Mouse (Mus musculus) layer of hippocampus, adult 9-11 months (tissue): ENCODE measurements around the gene Gm42742.

Experiments
- DNase-seq: peaks from one replicate; pipeline ENCODE4 v3.0.0; 2022

The Gm42742 gene

DNA sequence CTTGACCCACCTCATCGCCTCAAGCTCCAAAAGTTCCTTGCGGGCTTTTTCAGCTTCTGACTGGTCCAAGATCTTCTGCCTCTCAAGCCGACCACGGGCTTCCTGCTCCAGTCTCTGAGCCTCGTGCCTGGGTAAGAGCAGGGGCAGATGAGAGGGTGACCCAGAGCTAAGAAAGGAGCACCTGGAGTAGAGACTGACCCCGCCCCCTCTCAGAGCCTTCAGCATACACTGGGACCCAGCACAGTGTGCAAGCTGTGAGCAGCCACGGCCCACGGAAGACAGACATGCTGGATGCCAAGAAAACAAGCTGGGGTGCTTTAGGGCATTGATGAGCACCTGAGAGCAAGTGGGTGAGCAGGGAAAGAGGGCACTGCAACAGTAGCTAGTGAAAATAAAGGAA lies 32.1 kb downstream of the Gm42742 start:
- no peak for DNase-seq

DNA sequence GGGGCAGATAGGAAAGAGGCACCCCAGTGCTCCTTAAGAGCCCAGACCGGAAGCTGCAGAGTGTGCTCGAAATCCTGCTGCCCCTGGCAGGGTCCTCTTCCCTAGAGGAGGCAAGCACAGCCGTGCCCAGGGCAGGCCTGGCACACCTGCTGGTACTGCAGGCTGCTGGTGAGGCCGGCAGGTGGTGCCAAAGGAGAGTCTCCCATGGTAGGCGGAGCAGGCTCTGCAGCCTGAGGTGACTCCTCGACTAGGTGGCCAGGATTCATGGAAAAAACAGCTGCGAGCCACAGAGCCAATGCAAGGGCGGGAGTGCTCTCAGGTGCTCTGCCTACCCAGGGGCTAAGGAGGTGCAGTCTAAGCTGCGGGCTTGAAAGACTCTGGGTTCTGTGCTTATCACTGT lies 34.6 kb downstream of the Gm42742 start:
- peak; percentile 39 for DNase-seq

GRCm38 (mm10) chr7:126984667-126985444 lies 36.0 kb downstream of the Gm42742 start:
- DNase-seq: no peak

- DNase-seq: no peak
Observed at GRCm38 (mm10) chr7:126983113-126983512, 37.8 kb downstream of the Gm42742 start.

- DNase-seq: no peak
Observed at GRCm38 (mm10) chr7:126982054-126982453, 38.8 kb downstream of the Gm42742 start.

DNA sequence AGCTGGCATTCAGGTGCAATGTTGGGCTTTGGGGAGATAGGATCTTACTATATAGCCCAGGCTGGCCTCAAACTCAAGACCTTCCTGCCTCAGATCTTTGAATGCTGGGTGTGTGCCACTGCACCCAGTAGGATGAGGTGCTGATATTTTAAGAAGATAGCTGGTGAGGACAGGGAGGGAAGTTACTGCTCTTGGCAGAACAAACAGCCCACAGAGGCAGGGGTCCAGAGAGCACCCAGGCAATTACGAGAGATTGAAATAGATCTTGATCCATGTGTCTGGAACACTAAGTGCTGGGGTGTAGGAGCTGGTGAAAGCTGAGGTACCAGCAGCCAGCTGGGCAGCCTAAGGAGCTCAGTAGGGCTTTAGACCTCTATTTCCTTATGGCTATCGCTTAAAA lies 39.3 kb downstream of the Gm42742 start:
- DNase-seq: no peak

DNA sequence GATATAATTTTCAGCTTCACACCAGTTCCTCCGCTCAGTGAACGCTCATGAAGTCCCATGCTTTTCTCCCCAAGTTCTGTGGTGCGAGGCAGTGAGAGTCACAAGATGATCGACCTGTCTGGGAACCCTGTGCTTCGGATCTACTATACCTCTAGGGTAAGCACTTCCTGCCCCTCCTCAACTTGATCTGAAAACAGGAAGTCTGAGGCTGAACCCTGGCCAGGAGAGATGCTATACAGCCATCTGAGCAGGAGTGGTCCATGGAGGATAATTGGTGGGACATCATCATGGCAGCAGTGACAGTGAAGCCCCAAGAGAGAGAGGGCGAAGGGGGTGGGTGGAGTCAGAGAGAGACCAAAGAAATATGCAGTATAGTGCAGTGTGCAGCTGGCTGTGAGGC lies 42.1 kb downstream of the Gm42742 start:
- DNase-seq: no peak

DNA sequence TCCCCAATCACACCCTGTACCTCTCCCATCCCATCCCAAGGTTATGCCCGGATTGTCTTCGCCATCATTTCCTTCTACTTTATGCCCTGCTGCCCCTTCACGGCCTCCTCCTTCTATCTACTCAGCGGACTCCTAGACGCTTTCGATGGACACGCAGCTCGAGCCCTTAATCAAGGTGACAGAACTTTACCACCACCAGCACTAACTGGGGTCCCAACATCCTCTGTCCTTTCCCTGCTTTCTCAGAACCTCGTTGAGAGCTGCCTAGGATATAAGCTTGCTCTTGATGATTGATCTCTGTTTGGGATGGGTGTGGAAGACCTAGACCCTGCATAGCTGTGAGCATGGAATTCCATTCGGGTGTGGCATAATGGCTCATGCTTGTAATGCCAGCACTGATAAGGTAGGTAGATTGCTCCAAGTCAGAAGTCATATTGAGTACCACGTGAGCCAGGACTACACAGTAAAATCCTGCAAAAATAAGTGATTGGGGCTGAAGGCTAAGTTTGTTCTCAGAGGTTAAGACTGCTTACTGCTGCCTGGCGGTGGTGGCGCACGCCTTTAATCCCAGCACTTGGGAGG lies 43.9 kb downstream of the Gm42742 start:
- DNase-seq: no peak

DNA sequence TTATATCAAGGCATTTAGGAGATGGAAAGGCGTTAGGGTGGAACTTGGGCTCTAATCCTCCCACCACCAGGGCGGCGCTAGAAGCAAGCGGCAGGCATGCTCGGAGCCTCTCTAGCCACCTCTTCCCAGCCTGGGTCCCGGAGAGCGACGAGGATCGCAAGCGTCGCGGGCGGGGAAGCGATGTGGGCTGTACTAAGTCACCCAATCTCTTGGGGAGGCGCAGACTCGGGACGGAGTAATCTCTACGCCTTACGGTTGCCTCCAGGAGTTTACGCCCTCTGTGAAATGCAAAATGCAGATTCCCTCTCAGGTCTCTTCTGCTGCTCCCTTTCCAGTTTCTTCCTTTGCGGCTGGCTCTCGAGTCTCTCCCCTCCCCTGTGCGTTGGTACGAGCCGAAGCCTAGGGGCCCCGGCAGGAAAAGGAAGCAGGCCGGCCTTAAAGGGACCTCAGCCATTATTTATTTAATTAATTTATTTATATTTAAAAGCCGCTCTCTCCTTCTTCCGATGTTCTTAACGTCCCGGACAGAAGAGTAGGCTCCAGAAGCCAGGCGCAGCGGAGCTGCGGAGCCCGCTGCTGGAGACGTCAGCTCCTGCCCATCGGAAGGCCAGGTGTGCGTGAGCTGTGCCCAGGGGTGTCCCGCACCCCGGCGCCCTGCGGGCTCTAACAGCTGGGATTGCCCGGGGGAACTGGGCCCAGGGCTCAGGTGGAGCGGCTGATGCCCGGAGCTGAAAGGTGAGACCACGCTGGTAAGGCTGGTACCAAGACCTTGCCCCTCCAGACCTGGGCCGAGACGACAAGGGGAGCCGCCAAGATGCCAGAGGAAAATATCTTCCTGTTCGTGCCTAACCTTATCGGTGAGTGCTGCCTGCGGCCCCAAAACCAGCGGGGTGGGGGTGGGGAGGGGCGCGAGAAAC lies 44.7 kb downstream of the Gm42742 start, which contains the start of gene Cdiptos:
TSS of gene Cdiptos (minus strand) at position 149 of the 917 bp plus-strand sequence.
- DNase-seq: peak; percentile 96

DNA sequence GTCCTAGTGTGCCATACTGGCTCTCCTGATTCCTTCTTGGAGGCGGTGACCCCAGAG lies 45.2 kb downstream of the Gm42742 start, which contains the start of gene Cdipt:
TSS of gene Cdipt (plus strand) at position 22 of the 57 bp plus-strand sequence.
- no peak for DNase-seq

DNA sequence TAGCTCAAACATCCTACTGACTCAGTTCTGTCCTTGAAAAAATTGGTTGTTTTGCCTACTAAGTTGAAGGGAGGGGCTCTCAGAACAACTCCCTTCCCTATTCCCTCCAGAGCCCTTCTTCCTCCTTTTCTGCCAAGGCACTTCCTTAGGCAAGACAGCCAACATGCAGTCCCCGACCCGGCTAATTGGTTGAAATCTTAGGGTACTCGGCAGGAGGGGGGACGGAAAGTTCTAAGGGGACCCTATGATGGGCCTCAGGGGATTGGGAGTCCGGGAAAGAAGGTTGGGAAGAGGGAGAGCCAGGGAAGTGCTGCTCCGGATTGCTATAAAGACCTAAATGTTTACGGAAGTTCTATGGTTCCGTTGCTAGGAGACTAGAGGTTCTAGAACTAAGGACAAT lies 45.4 kb downstream of the Gm42742 start:
- no peak for DNase-seq

- no peak for DNase-seq
Observed at GRCm38 (mm10) chr7:126967361-126967760, 53.5 kb downstream of the Gm42742 start.

- DNase-seq: no peak
Observed at GRCm38 (mm10) chr7:126965568-126965967, 55.3 kb downstream of the Gm42742 start.
